In genomic region chr7:105482426-105482825, GRCm38 (mm10) we compare ENCODE assay signal across 8 mouse cellular contexts. TPM values are rescaled to one million over a fixed set of nuclear protein-coding genes. Genes with fewer than 3 reads are reported as not detected.
DNase-seq lines count a peak whose midpoint lies in the region; ATAC-seq and TF ChIP-seq lines count a peak whose summit lies in the region.

No protein-coding gene starts in this region.

- peak overlapping the region; percentile 82 for H3K4me2 ChIP-seq in embryonic facial prominence, embryonic 13.5 days
- peak overlapping the region; percentile 76 for H3K4me2 ChIP-seq in heart, embryonic 12.5 days
- peak overlapping the region; percentile 88 for H3K4me2 ChIP-seq in kidney, postnatal 0 days (ENCODE audit: low read length)

- H3K4me1 ChIP-seq in embryonic facial prominence, embryonic 13.5 days = peaks cover 21% of the 10 kb centered on the region
- H3K4me1 ChIP-seq in heart, embryonic 12.5 days (replicated peaks) = peaks cover 32% of the 10 kb centered on the region
- H3K4me1 ChIP-seq in kidney, postnatal 0 days (replicated peaks; ENCODE audit: insufficient read depth, low read length) = peaks cover 8% of the 10 kb centered on the region; the same call in 1 of the 2 replicates
- peaks cover 25% of the 10 kb centered on the region for H3K4me1 ChIP-seq in midbrain, embryonic 10.5 days

- no peak for ATAC-seq in embryonic facial prominence, embryonic 13.5 days (ENCODE audit: insufficient number of reproducible peaks, insufficient read depth, low FRiP score, low TSS enrichment, low read depth)
- peak; percentile 49 for ATAC-seq in heart, embryonic 12.5 days (ENCODE audit: insufficient number of reproducible peaks, low FRiP score)
- ATAC-seq in kidney, postnatal 0 days (replicated peaks; ENCODE audit: low FRiP score, low read depth) = peak; percentile 51

- WGBS in embryonic facial prominence, embryonic 13.5 days = 28% methylated on average over 8 of the region's 8 CpGs
- 39% methylated on average over 8 of the region's 8 CpGs for WGBS in heart, embryonic 12.5 days
- WGBS in kidney, postnatal 0 days = 48% methylated on average over 8 of the region's 8 CpGs
- 49% methylated on average over 8 of the region's 8 CpGs for WGBS in midbrain, embryonic 10.5 days

- H3K36me3 ChIP-seq in embryonic facial prominence, embryonic 13.5 days = no peaks in the 10 kb centered on the region
- no peaks in the 10 kb centered on the region for H3K36me3 ChIP-seq in heart, embryonic 12.5 days
- H3K36me3 ChIP-seq in kidney, postnatal 0 days (ENCODE audit: insufficient read depth, low read length) = no peaks in the 10 kb centered on the region
- no peaks in the 10 kb centered on the region for H3K36me3 ChIP-seq in midbrain, embryonic 10.5 days

- H3K27ac ChIP-seq in embryonic facial prominence, embryonic 13.5 days = peak overlapping the region; percentile 88
- H3K27ac ChIP-seq in heart, embryonic 12.5 days (ENCODE audit: poor library complexity, severe bottlenecking) = peak overlapping the region; percentile 64
- peak overlapping the region; percentile 85 for H3K27ac ChIP-seq in kidney, postnatal 0 days
- H3K27ac ChIP-seq in midbrain, embryonic 10.5 days (replicated peaks) = peak overlapping the region; percentile 87

- peak; percentile 61 for DNase-seq in ES-CJ7 (ENCODE audit: low read depth, low spot score)
- peak; percentile 44 for DNase-seq in kidney, postnatal 0 days (ENCODE audit: low spot score)
- no peak for DNase-seq in midbrain, embryonic 10.5 days (ENCODE audit: low spot score)
- no peak for DNase-seq in thymus, adult 18-20 months
- no peak for DNase-seq in thymus, postnatal 10 days (ENCODE audit: low spot score in 2 of 2)
- no peak for DNase-seq in spleen, postnatal 14 days (ENCODE audit: low spot score in 2 of 2)

- no peaks in the 10 kb centered on the region; the same call in 1 of the 2 replicates for H3K27me3 ChIP-seq in embryonic facial prominence, embryonic 13.5 days
- no peaks in the 10 kb centered on the region for H3K27me3 ChIP-seq in heart, embryonic 12.5 days (replicated peaks)
- no peaks in the 10 kb centered on the region for H3K27me3 ChIP-seq in kidney, postnatal 0 days (ENCODE audit: insufficient read depth, low read length)
- peaks cover 54% of the 10 kb centered on the region for H3K27me3 ChIP-seq in midbrain, embryonic 10.5 days (ENCODE audit: low read depth, poor library complexity, severe bottlenecking)

- H3K9ac ChIP-seq in embryonic facial prominence, embryonic 13.5 days = peak overlapping the region; percentile 87
- peak overlapping the region; percentile 82 for H3K9ac ChIP-seq in heart, embryonic 12.5 days
- H3K9ac ChIP-seq in kidney, postnatal 0 days (ENCODE audit: low read depth, low read length) = peak overlapping the region; percentile 79; the same call in 1 of the 2 replicates

- H3K4me3 ChIP-seq in embryonic facial prominence, embryonic 13.5 days = peak overlapping the region; percentile 53
- H3K4me3 ChIP-seq in heart, embryonic 12.5 days = peak overlapping the region; percentile 51
- peak overlapping the region; percentile 50 for H3K4me3 ChIP-seq in kidney, postnatal 0 days (replicated peaks; ENCODE audit: low read depth, low read length)
- H3K4me3 ChIP-seq in midbrain, embryonic 10.5 days = peak overlapping the region; percentile 58

- no peak for TF ChIP-seq CTCF in kidney, postnatal 0 days (IDR thresholded peaks at IDR 0.05; ENCODE audit: low read depth)

- H3K9me3 ChIP-seq in embryonic facial prominence, embryonic 13.5 days = no peaks in the 10 kb centered on the region
- no peaks in the 10 kb centered on the region for H3K9me3 ChIP-seq in heart, embryonic 12.5 days (replicated peaks)
- H3K9me3 ChIP-seq in kidney, postnatal 0 days (replicated peaks; ENCODE audit: low read length) = no peaks in the 10 kb centered on the region
- H3K9me3 ChIP-seq in midbrain, embryonic 10.5 days (replicated peaks) = no peaks in the 10 kb centered on the region

RNA-seq across cellular contexts. Expression of gene Cavin3, which starts 0.3 kb away (rescaled TPM):
- polyA plus RNA-seq in embryonic facial prominence, embryonic 13.5 days (2015; fragmentation: Nextera tagmentation; extraction: Ambion mirVana) = 72.5 and 73.3 TPM in 2 replicates
- 68.1 and 72.6 TPM in 2 replicates for polyA plus RNA-seq in heart, embryonic 12.5 days (2016; fragmentation: Nextera tagmentation; extraction: Ambion mirVana)
- polyA plus RNA-seq in kidney, postnatal 0 days (2015; fragmentation: Nextera tagmentation; extraction: Ambion mirVana) = 68.0 and 75.8 TPM in 2 replicates
- 19.8 and 20.5 TPM in 2 replicates for polyA plus RNA-seq in midbrain, embryonic 10.5 days (2016; fragmentation: Nextera tagmentation; extraction: Ambion mirVana)

RNA-seq across cellular contexts. Expression of gene Cckbr, which starts 56.9 kb away (rescaled TPM):
- polyA plus RNA-seq in embryonic facial prominence, embryonic 13.5 days (2015; fragmentation: Nextera tagmentation; extraction: Ambion mirVana) = 0.48 and 0.52 TPM in 2 replicates
- not detected in 2 replicates for polyA plus RNA-seq in heart, embryonic 12.5 days (2016; fragmentation: Nextera tagmentation; extraction: Ambion mirVana)
- polyA plus RNA-seq in kidney, postnatal 0 days (2015; fragmentation: Nextera tagmentation; extraction: Ambion mirVana) = 0.59 and 0.62 TPM in 2 replicates
- 0.20 and 0.27 TPM in 2 replicates for polyA plus RNA-seq in midbrain, embryonic 10.5 days (2016; fragmentation: Nextera tagmentation; extraction: Ambion mirVana)

Comparison
In these comparisons a context has a peak if more than half of its experiments do, and no peak if none do; other contexts are left out.
1. DNase-seq: peak in ES-CJ7 (single experiment) and kidney, postnatal 0 days (single experiment); none in midbrain, embryonic 10.5 days (single experiment), thymus, adult 18-20 months (0 of 2), thymus, postnatal 10 days (0 of 2) and spleen, postnatal 14 days (0 of 2).
2. Peak in every context shown above with its lines, with median percentiles within 50 percentile points of each other: H3K27ac ChIP-seq, H3K4me2 ChIP-seq, H3K4me3 ChIP-seq and H3K9ac ChIP-seq.